Mouse (Mus musculus) hindlimb bud, embryonic 11.5 days (tissue): ENCODE results near the gene Dlx2.

ENCODE experiments used
- DNase-seq: peaks from one replicate; pipeline ENCODE4 v3.0.0-alpha.2; 2012; ENCODE audit warnings: low read depth, low spot score; ENCODE audit errors: extremely low spot score

The Dlx2 gene

DNA sequence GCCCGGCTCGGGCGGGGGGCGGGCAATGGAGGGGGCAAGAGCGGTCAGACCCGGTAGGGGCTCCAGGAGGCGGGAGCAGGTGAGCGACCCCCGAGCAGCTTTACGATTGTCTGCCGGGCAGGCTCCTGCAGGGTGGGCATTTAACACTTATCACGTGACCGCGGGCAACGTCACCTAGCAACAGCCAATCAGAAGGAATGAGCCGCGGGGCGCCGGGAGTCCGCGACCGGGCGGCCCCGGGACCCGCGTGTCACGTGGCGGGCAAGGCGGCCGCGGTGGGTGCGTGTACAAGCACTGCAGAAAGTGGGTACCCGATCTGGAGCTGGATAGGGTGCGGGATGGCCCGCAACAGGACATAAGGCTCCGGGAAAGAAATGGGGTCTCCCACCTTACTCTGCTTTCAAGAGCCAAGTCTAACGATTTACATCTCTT lies at the start of gene Dlx2:
Gene Dlx2, minus strand, starts transcription at position 115 of the 432 bp plus-strand sequence.
- no peak for DNase-seq

DNA sequence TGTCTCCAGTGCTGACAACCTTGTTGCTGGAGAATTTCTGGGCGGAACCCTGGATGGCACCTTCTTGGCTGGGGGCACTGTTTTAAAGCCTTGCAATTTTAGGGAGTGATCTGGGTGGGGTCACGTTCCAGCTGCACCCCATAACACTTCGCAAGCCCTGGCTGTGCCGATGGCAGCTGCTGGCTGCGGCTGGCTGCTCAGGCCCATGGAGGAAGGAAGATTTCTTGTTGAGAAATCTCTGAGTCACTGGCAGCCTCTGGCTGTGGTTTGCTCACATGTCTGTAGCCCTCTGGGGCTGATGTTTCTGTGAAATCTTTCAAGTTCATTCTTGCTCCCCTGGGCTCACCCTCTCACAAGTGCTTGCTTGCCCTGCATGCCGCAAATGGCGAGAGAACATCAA lies 47.9 kb upstream of the Dlx2 start:
- DNase-seq = no peak

DNA sequence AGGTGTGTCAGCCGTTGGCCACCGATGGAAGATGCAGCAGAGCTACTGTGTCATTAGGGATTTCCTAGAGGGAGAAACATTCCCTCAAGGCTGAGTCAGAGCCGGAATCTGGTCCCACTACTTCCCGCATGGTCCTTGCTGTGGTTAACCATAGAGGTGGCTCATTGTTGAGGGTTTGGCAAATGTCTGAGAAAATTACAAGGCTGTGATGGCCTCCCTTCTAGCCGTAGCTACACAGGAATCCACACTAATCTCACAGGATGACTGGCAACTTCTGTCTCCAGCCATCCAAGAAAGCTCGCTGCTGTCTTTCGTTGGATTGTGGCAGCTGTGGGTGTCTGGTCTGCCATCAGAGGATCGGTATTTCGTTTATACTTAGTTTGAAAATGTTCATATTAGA lies 42.6 kb upstream of the Dlx2 start:
- no peak for DNase-seq

DNA sequence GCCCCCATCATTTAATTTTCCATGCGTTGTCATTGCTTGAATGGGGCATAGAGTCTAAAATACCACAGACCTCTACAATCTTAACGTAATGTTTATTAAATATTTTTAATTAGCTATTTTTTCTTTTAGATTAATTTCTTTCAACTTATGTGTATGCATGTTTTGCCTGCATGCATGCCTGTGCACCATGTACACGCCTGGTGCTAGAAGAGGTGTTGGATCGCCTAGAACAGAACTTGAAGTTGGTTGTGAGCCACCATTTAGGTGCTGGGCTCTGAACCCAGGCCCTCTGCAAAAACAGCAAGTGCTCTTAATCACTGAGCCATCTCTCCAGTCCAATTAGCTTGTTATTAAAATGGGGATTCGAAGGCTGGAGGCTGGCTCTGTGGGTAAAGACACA lies 34.9 kb upstream of the Dlx2 start:
- no peak for DNase-seq

DNA sequence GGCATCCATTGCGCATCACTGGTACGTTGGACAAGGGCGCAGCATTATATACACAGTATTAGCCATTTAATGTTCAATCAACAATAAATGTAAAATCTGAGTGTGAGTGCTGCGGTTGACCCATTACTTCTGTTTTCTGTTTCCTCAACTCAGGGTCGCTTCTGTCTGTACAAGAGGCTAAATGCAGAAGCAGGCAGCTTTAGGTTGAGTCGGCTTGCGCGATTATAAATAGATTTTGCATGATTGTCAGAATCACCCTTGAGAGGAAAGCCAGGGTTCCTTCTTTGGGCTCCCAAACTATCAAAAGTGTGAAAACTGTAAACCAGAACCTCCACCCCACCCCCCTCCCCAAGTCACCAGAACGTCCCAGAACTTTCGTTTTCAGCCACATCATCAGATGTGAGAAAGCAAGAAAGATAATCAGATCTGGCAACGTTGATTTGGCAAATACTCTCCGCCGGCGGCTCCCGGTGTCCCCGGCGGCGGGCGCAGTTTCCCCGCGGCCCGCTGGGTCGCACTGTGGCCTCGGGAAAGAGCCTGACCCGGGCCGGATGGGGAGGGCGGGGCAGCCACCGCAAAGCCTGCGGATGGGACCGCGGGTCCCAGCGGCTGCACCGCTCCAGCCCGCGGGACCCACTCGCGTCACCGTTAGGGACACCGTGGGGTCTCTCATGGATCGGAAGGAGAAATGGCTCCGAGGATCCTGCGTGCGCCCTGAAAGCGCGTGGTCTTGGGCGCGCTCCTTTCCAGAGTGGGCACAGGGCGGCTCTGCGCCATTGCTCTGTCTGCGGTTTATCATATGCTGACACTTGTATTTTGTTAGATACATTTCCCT lies 34.3 kb upstream of the Dlx2 start:
- no peak for DNase-seq

DNA sequence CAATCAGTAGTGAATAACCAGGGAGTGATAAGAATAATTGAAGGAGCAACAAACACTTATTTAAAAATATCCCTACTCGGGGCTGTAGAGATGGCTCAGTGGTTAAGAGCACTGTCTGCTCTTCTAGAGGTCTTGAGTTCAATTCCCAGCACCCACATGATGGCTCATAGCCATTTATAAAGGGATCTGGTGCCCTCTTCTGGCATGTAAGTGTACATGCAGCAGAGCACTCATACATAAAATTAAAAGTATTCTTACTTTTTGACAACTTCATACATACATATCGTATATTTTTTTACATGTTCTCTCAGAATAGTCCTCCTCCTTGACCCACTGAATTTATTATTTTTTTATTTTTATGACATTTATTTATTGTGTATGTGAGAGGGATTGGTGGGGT lies 30.5 kb upstream of the Dlx2 start:
- DNase-seq = no peak

DNA sequence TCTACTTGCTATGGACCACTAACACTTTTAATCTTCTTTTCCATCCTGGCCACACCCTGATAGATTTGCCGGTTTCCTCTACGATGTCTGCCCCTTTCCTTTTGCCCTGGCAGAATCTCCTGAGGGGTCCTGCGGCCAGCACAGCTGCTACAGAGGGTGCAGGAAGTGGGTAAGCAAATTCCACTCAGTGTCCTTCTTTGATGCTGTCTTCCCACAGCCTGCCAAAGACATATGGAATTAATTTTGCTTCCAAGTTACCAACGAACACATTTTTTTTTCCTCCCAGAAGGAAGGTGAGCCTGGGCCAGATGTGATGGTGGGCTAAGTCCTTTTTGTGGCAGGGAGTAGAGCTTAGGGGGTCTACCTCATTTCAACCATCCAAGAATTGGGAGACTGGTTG lies 27.2 kb upstream of the Dlx2 start:
- DNase-seq = no peak

DNA sequence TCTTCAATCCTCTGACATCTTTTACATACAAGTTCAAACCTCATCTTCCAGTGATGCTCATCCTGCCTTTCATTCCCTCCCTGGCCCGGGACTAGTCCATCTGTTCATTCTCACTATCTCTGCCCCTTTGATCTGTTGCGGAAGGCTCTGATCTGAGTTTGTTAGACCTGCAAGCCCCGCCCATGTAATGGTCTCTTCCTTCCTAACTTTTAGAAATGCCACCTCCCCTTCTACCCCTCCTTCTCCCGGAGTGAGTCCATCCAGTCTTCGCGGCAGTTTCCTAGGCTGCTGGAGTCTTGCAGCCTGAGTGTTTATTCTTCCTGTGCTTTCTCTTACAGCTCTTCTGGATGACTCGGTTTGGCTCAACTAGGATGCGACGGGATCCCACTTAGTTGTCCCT lies 19.9 kb upstream of the Dlx2 start:
- DNase-seq = no peak

DNA sequence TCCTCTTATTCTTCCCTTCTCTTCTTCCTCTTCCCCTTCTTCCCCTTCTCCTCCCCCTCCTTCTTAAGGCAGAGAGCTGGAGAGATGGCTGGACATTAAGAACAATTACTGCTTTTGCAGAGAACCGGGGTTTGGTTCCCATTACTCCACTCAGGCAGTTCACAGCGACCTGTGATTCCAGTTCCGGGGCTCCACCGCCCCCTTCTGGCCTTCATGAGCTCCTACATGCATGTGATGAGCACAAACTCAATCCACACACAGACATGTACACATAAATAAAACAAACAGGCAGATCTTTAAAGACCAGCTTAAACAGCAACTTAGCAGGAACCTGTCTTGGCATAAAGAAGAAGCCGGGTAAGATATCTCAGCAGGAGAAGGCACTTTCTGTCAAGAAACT lies 9.5 kb upstream of the Dlx2 start:
- DNase-seq = no peak

DNA sequence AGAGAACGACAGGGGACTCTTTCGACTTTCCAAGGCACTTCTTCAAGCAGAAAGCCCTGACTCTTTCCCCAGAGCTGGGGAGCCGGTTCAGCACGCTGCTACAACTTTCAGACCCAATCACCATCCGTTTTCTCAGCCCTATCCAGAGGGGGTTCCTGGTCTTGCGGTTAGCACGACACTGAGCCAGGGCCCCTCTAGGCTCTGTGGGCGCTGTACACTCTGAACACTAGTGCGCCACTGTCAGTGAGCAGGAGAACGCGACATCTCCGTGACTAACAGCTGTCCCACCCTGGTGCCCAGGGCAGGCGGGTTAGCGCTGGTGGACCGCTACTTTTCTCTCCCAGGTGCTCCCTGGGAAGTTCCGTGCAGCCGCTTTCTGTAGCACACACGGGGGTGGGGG lies 5.2 kb upstream of the Dlx2 start:
- DNase-seq = no peak

DNA sequence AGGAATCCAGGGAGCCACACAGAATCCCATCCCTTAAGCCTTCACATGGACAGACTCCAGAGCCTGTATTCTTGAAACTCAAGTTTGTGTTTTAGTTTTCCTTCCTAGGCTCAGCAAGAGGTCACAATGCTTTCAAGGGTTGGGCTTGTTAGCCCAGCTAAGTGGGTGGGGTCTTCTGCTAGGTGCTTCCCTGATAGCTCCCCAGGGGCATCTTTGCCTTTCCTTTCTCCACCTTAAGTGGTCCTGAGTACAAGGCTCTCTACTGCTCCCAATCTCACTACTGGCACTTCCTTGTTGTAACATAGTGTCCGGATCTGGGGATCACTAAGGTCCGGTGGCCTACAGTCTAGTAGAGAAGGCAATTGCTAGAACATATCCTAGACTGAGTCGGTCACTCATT lies 3.8 kb upstream of the Dlx2 start:
- DNase-seq = no peak

DNA sequence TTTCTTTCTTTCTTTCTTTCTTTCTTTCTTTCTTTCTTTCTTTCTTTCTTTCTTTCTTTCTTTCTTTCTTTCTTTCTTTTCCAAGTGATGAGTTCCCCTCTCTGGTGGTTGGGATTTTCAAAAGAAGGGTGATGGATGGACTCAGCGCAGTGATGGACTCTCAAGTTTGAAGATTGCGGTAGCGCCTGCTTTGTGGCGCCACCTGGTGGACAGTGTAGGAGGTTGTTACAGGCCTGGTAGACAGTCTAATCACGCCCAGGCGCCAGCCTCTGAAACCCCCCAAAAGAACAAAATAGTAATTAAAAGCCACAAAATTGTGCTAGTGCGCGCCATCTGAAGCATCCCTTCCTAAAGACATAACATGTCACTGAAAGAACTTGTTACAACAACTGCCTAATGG lies 1.3 kb upstream of the Dlx2 start:
- no peak for DNase-seq

DNA sequence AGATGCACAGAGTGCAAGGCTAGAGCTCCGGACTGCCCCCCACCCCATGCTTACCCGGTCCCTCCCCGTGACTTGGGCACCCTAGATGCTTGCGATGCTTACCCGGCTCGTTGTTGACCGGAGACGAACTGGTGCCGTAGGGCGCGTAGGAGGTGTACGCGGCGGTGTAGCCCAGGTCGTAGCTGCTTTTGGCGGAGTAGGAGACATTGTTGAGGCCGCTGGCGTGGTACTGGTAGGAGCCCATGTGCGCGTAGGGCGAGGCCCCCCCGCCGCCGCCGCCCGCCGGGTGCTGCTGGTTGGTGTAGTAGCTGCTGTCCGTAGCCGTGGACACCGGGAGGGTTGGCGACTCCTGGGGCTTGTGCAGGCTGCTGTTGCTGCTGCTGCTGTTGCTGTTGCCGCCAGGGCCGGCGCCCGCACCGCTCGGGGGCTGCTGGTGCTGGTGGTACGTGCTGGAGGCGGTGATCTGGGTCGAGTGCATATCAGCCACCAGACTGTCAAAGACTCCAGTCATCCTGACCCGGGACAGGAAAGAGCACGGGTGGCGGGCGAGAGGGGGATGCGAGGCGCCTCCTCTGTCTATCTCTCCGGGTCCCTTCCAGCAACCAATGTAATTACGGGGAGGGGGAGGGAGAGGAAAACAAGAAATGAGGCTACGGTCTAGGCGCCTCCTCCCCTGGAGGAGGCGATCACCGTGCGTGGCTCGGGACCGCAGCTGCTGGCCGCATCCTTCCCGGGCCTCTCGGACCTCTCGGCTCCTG lies 493 bp downstream of the Dlx2 start:
- no peak for DNase-seq

DNA sequence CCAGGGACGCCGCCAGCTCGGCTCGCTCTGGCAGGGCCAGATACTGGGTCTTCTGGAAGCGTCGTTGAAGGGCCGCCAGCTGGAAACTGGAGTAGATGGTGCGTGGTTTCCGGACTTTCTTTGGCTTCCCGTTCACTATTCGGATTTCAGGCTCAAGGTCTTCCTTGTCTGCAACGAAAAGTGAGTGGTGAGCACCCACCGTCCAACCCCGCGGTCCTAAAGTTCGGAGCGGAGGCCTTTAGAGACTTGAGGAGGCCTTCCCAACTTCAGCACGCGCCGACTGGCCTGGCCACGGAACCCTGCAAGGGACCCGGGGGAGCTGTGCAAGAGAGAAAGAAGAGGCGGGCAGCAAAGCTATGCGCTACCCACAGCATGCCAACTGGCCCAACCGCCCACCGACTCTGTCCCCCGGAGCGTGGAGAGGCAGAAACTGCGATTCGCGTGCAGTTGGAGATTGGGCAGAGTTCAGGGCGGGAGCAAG lies 1.1 kb downstream of the Dlx2 start:
- DNase-seq = no peak

DNA sequence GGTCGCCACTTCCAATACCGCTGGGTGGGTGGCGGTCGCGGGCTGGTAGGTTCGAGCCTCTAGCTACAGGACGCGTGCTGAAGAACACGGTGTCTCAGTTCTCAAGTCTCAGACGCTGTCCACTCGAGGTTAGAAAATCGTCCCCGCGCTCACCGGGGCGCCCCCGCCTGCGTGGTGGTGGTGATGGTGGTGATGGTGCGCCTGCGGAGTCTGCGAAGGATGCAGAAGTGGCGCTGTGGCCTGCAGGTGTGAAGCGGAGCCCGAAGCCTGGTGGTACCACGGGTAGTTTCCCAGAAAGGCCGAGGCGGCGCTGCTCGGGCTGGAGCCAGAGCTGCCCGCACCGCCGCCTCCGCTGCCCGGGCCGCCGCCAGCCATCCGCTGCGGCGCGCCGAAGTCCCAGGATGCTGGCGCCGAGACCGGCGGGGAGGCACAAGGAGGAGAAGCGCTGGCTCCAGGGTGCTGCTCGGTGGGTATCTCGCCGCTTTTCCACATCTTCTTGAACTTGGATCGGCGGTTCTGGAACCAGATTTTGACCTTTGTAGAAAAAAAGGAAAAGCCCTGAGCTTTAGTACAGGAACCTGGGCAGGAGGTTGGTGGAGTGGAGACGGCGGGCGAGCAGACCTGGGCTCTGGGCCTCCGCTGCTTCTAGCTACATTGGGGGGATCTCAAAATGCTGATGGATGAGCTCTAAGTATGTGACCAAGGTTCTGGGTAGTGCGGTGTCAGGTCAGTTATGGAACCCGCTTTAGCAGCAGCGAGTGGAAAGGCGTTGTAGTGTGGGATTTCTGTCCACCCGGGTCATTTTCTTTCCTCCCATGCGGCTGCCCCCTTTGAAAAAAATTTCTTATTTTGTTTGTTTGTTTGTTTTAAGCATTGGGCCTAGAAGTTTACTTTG lies 1.9 kb downstream of the Dlx2 start:
- DNase-seq = no peak

DNA sequence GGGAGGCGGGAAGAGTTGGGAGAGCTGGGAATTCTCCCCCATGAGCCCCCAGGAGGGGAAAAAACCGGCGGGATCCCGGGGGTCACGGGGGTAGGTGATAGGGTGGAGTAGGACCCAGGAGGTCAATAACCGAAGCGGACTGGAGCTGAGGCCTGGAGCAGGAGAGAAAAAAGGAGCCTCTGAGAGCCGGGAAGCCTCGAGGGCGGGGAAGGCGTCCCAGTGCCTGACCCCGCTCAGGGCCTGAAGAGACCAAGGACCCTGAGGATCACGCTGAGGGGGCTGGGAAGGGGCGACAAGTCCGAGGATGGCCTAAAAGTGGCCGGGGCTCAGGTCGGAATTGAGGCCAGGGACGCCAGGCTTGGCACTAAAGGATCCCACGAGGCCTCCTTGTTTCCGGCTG lies 2.6 kb downstream of the Dlx2 start:
- no peak for DNase-seq

DNA sequence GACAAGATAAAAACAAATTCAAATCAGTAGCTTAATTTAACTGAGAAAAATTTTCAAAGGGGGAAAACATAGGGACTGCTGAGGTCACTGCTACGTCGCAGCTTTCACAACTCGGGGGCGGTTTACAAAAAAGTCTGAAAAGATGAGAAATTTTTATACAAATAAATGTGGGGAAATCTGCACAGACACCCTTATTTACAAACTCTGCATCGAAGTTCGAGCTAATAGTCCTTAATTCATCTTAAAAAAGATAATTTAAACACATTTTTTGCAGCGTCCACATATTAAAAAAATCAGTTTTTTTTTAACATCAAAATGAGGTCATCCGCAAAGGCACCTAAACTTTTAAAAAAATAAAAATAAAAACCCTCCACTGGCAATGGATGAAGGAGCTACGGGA lies 3.0 kb downstream of the Dlx2 start:
- no peak for DNase-seq

DNA sequence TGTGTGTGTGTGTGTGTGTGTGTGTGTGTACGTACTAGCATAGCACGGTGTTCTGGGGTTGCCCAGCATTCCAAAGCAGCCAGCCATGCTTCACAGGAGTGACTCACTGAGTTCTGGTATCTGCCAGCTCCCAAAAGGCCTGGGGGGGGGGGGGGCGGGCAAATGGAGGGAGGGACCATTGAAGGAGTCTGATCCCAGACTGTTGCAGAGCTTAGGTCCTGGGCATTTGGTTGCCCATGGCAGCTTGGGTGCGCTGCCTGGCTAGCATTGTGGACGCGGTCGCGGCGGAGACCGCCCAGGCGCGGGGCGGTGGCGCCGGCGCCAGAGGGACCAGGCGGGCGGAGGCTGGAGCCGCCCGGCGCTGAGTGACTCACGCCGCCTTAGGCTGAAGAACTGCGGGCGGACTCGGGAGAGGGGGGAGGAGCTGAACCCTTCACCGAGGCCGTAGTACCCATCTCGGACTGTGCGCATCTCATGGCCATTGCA lies 3.7 kb downstream of the Dlx2 start:
- DNase-seq = no peak

DNA sequence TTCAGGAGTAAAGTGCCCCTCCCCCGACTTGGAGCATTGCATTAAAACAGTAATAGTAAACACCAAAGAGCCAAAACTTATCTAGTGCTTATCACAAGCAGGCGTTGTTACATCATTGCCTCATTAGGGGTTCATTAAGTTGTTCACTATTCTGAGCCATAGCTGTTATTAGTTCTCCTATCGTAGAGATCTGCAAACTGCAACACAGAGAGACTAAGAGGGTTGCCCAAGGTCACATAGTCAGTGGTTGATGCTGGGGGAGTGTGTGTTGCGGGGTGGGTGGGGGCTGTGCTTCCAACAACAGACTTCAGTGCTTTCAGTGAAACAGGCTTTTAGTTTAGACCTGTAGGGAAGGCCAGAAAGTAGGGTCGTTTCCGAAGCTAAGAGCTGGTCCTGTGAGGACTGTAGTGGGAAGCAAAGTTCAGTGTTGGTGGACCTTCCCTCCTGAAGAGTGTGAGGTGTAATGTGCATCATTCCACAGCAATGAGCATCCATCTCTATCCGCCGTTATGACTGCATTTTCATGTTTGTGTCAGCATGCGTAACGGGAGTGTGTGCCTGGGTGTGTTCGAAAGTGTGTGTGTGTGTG lies 4.2 kb downstream of the Dlx2 start:
- DNase-seq = no peak

DNA sequence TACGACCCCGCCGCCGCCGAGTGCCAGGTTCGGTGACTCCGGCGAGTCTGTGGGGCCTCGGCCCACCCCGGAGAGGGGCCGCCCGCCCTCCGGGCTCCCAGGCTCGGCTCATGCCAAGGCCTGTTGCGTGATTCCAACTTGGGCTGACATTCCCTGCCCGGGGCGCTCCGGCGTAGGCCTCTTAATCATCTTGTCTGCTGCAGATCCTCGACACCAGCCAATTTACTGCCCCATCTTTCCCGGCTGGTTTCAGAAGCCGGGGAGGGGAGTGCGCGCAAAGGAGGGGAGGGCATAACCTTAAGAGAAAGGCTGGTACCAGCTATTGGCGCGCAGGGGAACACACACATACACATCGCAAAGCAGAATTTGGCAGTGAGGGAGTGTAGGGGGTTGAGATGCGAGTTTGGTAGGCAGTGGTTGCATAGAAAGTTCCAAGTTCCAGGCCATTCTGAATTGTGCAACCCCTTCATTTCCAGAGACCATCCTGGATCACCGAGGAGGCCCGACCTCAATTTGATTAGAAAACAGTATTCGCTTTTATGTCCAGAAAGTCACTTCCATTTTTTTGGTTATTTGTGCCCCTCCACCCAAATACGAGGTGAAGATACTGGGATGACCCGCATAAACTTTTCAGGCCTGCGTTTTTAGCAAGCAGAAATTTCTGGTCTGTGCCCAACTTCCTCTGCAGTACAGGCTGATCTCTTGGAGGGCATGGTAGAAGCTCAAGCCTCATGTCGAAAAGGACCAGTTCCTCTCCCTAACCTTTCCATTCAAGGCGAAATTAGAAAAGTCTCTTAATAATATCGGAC lies 4.9 kb downstream of the Dlx2 start:
- DNase-seq = no peak
